Mouse (Mus musculus): ENCODE results near the gene Zmym6.

- TF ChIP-seq CTCF (IDR thresholded peaks at IDR 0.05) (peak; percentile 28; the same call in 1 of the 2 replicates), EP300 (IDR thresholded peaks at IDR 0.05) (no peak)
These were observed 96.3 kb downstream of the Zmym6 start for GRCm38 (mm10) chr4:127173461-127173860.
